Mouse (Mus musculus): ENCODE results near the gene Zdhhc18. TPM values are rescaled to one million over a fixed set of nuclear protein-coding genes. Genes with fewer than 3 reads are reported as not detected.
A peak's percentile ranks its signal among the peaks of the same experiment; 100 is the strongest.

The Zdhhc18 gene
- polyA plus RNA-seq, 2 experiments, result 4.0 to 38.0 TPM

- no peaks in the 10 kb centered on the region for H3K9me3 ChIP-seq (ENCODE audit: control insufficient read depth, low read length)
- ATAC-seq (ENCODE audit: low FRiP score, low read depth), result no peak
- DNase-seq (ENCODE audit: low spot score), result peak; percentile 50
- H3K36me3 ChIP-seq (ENCODE audit: control insufficient read depth, insufficient read depth, low read length), result peaks cover 17% of the 10 kb centered on the region
- no peak for TF ChIP-seq POLR2A (IDR thresholded peaks at IDR 0.05; ENCODE audit: borderline replicate concordance, extremely low read depth, insufficient read depth, insufficient read length)
- WGBS, result 4% methylated on average over 5 of the region's 5 CpGs
- H3K27me3 ChIP-seq (ENCODE audit: control insufficient read depth, insufficient read depth, low read length), result no peaks in the 10 kb centered on the region
- H3K4me1 ChIP-seq (ENCODE audit: control insufficient read depth, insufficient read depth, low read length), result peaks cover 23% of the 10 kb centered on the region
- no peak overlapping the region for H3K4me3 ChIP-seq (replicated peaks; ENCODE audit: low read length)
- peak overlapping the region; percentile 49; the same call in 1 of the 2 replicates for H3K27ac ChIP-seq (replicated peaks; ENCODE audit: low read depth, low read length)
- H3K9ac ChIP-seq (ENCODE audit: low read depth, low read length, severe bottlenecking), result no peak overlapping the region
- no peak overlapping the region; the same call in 1 of the 2 replicates for H3K4me2 ChIP-seq (replicated peaks; ENCODE audit: low read depth, low read length, severe bottlenecking)
These were observed 25.7 kb upstream of the Zdhhc18 start for GRCm38 (mm10) chr4:133675594-133676016.

- Histone ChIP-seq H3K4me3 (replicated peaks; ENCODE audit: low read length) (no peak overlapping the region), H3K4me2 (replicated peaks; ENCODE audit: low read depth, low read length, severe bottlenecking) (no peak overlapping the region)
- DNase-seq (ENCODE audit: low spot score), result no peak
These were observed 24.4 kb upstream of the Zdhhc18 start for GRCm38 (mm10) chr4:133674331-133674695.

GRCm38 (mm10) chr4:133673666-133674330 is 23.8 kb upstream of the Zdhhc18 start:
- Histone ChIP-seq H3K27me3 (ENCODE audit: control insufficient read depth, insufficient read depth, low read length) (no peaks in the 10 kb centered on the region), H3K4me3 (replicated peaks; ENCODE audit: low read length) (peak overlapping the region; percentile 69; the same call in 1 of the 2 replicates), H3K27ac (replicated peaks; ENCODE audit: low read depth, low read length) (peak overlapping the region; percentile 93; the same call in 1 of the 2 replicates), H3K36me3 (ENCODE audit: control insufficient read depth, insufficient read depth, low read length) (peaks cover 8% of the 10 kb centered on the region), H3K9ac (ENCODE audit: low read depth, low read length, severe bottlenecking) (peak overlapping the region; percentile 85; the same call in 1 of the 2 replicates), H3K4me1 (ENCODE audit: control insufficient read depth, insufficient read depth, low read length) (peaks cover 28% of the 10 kb centered on the region), H3K9me3 (ENCODE audit: control insufficient read depth, low read length) (no peaks in the 10 kb centered on the region), H3K4me2 (replicated peaks; ENCODE audit: low read depth, low read length, severe bottlenecking) (peak overlapping the region; percentile 65)
- DNase-seq (ENCODE audit: low spot score) (no peak), ATAC-seq (ENCODE audit: low FRiP score, low read depth) (no peak)
- 22% methylated on average over 10 of the region's 10 CpGs for WGBS
- no peak for TF ChIP-seq POLR2A (IDR thresholded peaks at IDR 0.05; ENCODE audit: borderline replicate concordance, extremely low read depth, insufficient read depth, insufficient read length)

More at GRCm38 (mm10) chr4:133674331-133674695, 24.4 kb upstream of the Zdhhc18 start:
- Histone ChIP-seq H3K9ac (ENCODE audit: low read depth, low read length, severe bottlenecking) (no peak overlapping the region), H3K27me3 (ENCODE audit: control insufficient read depth, insufficient read depth, low read length) (no peaks in the 10 kb centered on the region), H3K4me1 (ENCODE audit: control insufficient read depth, insufficient read depth, low read length) (peaks cover 28% of the 10 kb centered on the region), H3K36me3 (ENCODE audit: control insufficient read depth, insufficient read depth, low read length) (peaks cover 8% of the 10 kb centered on the region), H3K9me3 (ENCODE audit: control insufficient read depth, low read length) (no peaks in the 10 kb centered on the region), H3K27ac (replicated peaks; ENCODE audit: low read depth, low read length) (no peak overlapping the region)
- WGBS, result 57% methylated on average over 8 of the region's 8 CpGs
- no peak for ATAC-seq (ENCODE audit: low FRiP score, low read depth)
- no peak for TF ChIP-seq POLR2A (IDR thresholded peaks at IDR 0.05; ENCODE audit: borderline replicate concordance, extremely low read depth, insufficient read depth, insufficient read length)

- no peak for ATAC-seq (ENCODE audit: low FRiP score, low read depth)
- peak; percentile 65 for DNase-seq (ENCODE audit: low spot score)
- Histone ChIP-seq H3K27ac (replicated peaks; ENCODE audit: low read depth, low read length) (peak overlapping the region; percentile 93), H3K9me3 (ENCODE audit: control insufficient read depth, low read length) (no peaks in the 10 kb centered on the region), H3K9ac (ENCODE audit: low read depth, low read length, severe bottlenecking) (peak overlapping the region; percentile 85), H3K4me1 (ENCODE audit: control insufficient read depth, insufficient read depth, low read length) (peaks cover 28% of the 10 kb centered on the region), H3K27me3 (ENCODE audit: control insufficient read depth, insufficient read depth, low read length) (no peaks in the 10 kb centered on the region), H3K4me2 (replicated peaks; ENCODE audit: low read depth, low read length, severe bottlenecking) (peak overlapping the region; percentile 65), H3K36me3 (ENCODE audit: control insufficient read depth, insufficient read depth, low read length) (peaks cover 5% of the 10 kb centered on the region; the same call in 1 of the 2 replicates), H3K4me3 (replicated peaks; ENCODE audit: low read length) (peak overlapping the region; percentile 69)
- WGBS, result 1% methylated on average over 24 of the region's 24 CpGs
- no peak for TF ChIP-seq POLR2A (IDR thresholded peaks at IDR 0.05; ENCODE audit: borderline replicate concordance, extremely low read depth, insufficient read depth, insufficient read length)
These were observed 23.1 kb upstream of the Zdhhc18 start for GRCm38 (mm10) chr4:133672845-133673647.
